Mouse (Mus musculus) stomach, embryonic 14.5 days (tissue): ENCODE measurements around the gene Vrk1. TPM values are rescaled to one million over a fixed set of nuclear protein-coding genes. Genes with fewer than 3 reads are reported as not detected.
A peak's percentile ranks its signal among the peaks of the same experiment; 100 is the strongest.

Experiments
- ATAC-seq: fragments of 200-750 bp; cut with Nextera tagmentation; 2 replicates; pipeline ENCODE4 v1.8.0; 2017; ENCODE audit warnings: low read depth, moderate TSS enrichment; ENCODE audit not compliant: insufficient number of reproducible peaks, insufficient read depth, low FRiP score
- H3K27ac ChIP-seq: fragments of 300-500 bp; sonication (generic); 2 replicates; pipeline ENCODE4 v1.5.1; 2014; ENCODE audit warnings: mild to moderate bottlenecking, low read length, moderate library complexity, mixed read lengths
- H3K27me3 ChIP-seq: fragments of 300-500 bp; sonication (generic); 2 replicates; pipeline ENCODE4 v1.6.1; 2014; ENCODE audit warnings: low read length, control low read depth, mixed read lengths; ENCODE audit not compliant: control insufficient read depth, insufficient read depth
- H3K36me3 ChIP-seq: fragments of 300-500 bp; sonication (generic); 2 replicates; pipeline ENCODE4 v1.6.1; 2014; ENCODE audit warnings: mild to moderate bottlenecking, control low read depth, low read length, moderate library complexity, mixed read lengths; ENCODE audit not compliant: control insufficient read depth, insufficient read depth
- H3K4me1 ChIP-seq: fragments of 300-500 bp; sonication (generic); 2 replicates; pipeline ENCODE4 v1.6.1; 2014; ENCODE audit warnings: low read length, control low read depth, mixed read lengths; ENCODE audit not compliant: control insufficient read depth, insufficient read depth
- H3K4me2 ChIP-seq: fragments of 300-500 bp; sonication (generic); replicated peaks from 2 replicates; pipeline ENCODE4 v1.6.1; 2014; ENCODE audit warnings: low read depth, low read length, control low read depth
- H3K4me3 ChIP-seq: fragments of 300-500 bp; sonication (generic); 2 replicates; pipeline ENCODE4 v1.5.1; 2014; ENCODE audit warnings: low read depth, low read length, control low read depth
- H3K9ac ChIP-seq: fragments of 300-500 bp; sonication (generic); replicated peaks from 2 replicates; pipeline ENCODE4 v1.6.1; 2014; ENCODE audit warnings: low read depth, mild to moderate bottlenecking, control low read depth, low read length, moderate library complexity, mixed read lengths
- H3K9me3 ChIP-seq: fragments of 300-500 bp; sonication (generic); 2 replicates; pipeline ENCODE4 v1.6.1; 2016; ENCODE audit warnings: low read depth, low read length, control low read depth; ENCODE audit not compliant: control insufficient read depth
- WGBS: fragments of 180-500 bp; shearing (Covaris S2); extraction: QIAGEN DNeasy Blood & Tissue Kit; methylation state at CpG from one replicate; pipeline ENCODE4 v1.1.7; 2014; 5-methylcytosine and 5-hydroxymethylcytosine counted together
- polyA plus RNA-seq: library from polyadenylated mRNA; unstranded; fragments of >200 nt; fragmentation: Nextera tagmentation; extraction: Ambion mirVana; gene quantifications from 2 replicates; pipeline ENCODE4 v1.2.1, GENCODE M21; 2014

Vrk1 gene
- polyA plus RNA-seq, 1 experiment from 2014 or later = 64.4 TPM

DNA sequence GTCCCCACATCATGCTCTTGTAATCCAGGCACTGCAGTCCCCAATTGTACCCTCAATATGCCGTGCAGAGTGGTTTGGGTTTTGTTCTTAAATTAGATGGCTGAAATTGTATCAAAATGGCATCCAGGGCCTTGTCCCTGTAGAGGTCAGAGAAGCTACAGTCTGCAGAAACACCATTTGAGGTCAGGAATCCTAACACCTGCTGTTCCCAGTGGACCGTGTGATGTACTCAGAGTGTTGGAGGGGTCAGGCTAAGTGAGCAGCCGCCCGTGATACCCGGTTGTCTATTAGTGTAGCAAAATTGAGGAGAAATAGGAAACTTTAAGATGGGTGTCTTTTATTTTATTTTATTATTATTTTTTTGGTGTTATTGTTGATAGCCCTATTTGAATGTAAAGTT lies 70.5 kb downstream of the Vrk1 start:
- H3K27ac ChIP-seq = no peak overlapping the region
- 79% methylated on average over 5 of the region's 5 CpGs for WGBS
- no peak overlapping the region for H3K4me2 ChIP-seq
- H3K9me3 ChIP-seq = no peaks in the 10 kb centered on the region
- H3K4me3 ChIP-seq = no peak overlapping the region
- peaks cover 7% of the 10 kb centered on the region; the same call in 1 of the 2 replicates for H3K4me1 ChIP-seq
- no peaks in the 10 kb centered on the region for H3K27me3 ChIP-seq
- no peak for ATAC-seq
- H3K36me3 ChIP-seq = no peaks in the 10 kb centered on the region; the same call in 1 of the 2 replicates
- H3K9ac ChIP-seq = no peak overlapping the region

DNA sequence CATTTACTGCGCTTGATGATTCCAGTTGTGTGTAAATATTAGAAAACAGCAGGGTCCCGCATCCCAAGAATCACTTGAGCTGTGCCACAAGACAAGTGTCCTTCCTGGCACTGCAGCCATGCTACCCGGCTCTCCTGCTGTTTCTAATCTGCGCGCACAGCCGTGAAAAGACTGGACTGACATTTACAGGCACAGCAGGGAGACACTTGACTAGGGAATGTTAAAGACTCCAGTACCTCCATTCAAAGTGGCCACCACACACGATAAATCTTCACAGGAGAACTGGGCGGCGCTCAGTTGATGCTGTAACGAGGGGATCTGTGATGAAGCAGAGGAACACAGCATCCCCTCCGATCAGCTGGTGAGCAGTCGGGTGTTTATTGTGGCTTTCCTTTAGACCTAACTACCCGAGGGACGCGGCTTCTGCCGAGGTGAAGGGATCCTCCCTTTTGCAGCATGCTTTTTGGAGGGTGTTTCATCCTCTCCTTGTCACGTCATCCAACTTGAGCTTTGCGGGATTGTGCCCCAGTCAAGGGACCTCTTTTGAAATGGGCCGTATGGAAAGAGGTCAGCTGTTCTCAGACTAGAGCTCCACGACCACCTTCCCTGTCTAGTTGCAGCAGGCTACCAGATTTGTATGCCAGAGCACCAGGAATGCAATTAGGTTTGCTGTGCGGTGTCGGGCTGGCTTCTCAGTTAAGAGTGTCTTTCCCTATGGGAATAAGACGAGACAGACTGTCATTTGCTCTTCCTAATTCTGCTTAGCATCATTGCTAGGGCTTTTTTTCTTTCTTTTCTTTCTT lies 71.1 kb downstream of the Vrk1 start:
- no peak for ATAC-seq
- H3K9ac ChIP-seq = no peak overlapping the region
- peaks cover 7% of the 10 kb centered on the region; the same call in 1 of the 2 replicates for H3K4me1 ChIP-seq
- no peak overlapping the region for H3K4me3 ChIP-seq
- whole genome bisulfite sequencing = 71% methylated on average over 23 of the region's 23 CpGs
- no peaks in the 10 kb centered on the region for H3K27me3 ChIP-seq
- no peak overlapping the region for H3K27ac ChIP-seq
- no peaks in the 10 kb centered on the region; the same call in 1 of the 2 replicates for H3K36me3 ChIP-seq
- no peak overlapping the region for H3K4me2 ChIP-seq
- no peaks in the 10 kb centered on the region for H3K9me3 ChIP-seq

DNA sequence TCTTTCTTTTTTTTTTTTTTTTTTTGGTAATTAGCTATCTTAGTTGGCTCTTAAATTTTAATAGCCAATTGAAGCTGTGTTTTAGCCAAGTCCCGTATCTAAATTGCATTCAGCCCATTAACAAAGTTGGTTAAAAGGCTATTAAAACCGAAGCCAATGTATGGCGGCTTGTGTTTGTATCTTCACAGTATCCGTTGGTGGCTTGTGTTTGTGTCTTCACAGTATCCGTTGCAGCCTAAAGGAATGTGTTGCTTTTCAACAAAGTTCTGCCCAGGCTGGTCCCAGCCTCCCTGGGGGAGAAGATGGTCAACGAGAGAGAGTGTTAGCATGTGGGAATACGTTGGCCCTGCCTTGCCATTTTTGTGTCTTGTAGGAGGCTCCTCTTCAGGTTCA lies 71.7 kb downstream of the Vrk1 start:
- ATAC-seq = no peak
- Histone ChIP-seq H3K9me3 (no peaks in the 10 kb centered on the region), H3K36me3 (no peaks in the 10 kb centered on the region; the same call in 1 of the 2 replicates), H3K27me3 (no peaks in the 10 kb centered on the region), H3K27ac (no peak overlapping the region), H3K4me2 (no peak overlapping the region), H3K4me1 (peaks cover 7% of the 10 kb centered on the region; the same call in 1 of the 2 replicates), H3K4me3 (no peak overlapping the region), H3K9ac (no peak overlapping the region)
- WGBS = 78% methylated on average over 7 of the region's 7 CpGs

DNA sequence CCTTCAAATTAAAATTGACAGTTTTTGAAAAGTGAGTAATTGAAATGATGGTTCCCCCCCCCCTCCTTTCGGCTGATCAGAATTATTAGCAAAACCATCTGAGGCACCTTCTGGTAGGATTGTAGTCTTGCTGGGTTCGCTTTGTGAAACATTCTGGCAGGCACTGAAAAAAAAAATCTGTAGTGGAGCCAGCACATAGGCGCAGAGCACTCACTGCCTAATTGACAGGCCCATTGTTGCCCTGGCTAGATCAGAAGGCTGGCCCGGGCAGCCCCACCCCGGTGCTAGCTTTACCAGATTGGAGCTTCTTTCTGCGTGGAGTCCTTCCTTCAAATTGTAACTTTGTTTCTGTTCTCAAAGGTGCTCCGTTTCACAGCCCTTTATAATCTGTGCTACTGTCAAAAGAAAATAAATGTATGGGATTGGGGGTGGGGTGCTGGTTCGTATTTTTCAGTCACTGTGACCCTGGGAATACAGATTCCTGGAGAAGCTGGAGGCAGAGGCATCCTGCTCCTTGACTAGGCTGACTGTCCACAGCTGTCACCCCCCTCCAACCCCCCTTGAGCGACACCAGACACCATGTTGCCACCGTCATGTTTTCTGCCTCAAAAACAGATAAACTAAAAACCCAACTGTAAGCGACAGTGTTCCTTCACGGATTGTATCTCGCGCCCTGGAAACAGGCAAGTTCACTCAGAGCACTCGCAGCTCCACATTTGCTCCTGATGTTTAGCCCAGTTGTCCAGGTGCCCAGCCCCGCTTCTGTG lies 72.3 kb downstream of the Vrk1 start:
- no peak overlapping the region for H3K27ac ChIP-seq
- H3K4me2 ChIP-seq = no peak overlapping the region
- H3K27me3 ChIP-seq = no peaks in the 10 kb centered on the region
- H3K4me3 ChIP-seq = no peak overlapping the region
- H3K4me1 ChIP-seq = peaks cover 7% of the 10 kb centered on the region; the same call in 1 of the 2 replicates
- peak; percentile 37; the same call in 1 of the 2 replicates for ATAC-seq
- no peaks in the 10 kb centered on the region; the same call in 1 of the 2 replicates for H3K36me3 ChIP-seq
- no peaks in the 10 kb centered on the region for H3K9me3 ChIP-seq
- 39% methylated on average over 16 of the region's 16 CpGs for WGBS
- no peak overlapping the region for H3K9ac ChIP-seq

DNA sequence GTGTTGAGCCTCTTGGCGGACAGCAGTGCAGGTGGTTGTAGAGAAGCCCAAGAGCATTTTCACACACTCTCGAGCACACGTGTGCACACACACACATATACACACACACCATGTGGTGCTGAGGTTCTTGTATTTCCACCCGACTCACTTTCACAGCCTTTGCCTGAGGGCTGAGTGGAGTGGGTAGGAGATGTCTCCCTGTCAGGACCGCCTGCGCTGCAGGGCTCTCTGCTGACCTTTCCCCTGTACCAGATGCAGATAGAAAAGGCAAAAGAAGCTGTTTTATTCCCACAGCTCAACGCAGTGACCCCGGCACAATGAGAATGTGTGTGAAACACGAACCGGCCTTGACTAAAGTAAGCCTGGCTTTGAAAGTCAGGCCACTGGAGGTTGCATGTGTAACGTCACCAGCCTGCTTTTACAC lies 72.9 kb downstream of the Vrk1 start:
- ATAC-seq = no peak
- H3K4me2 ChIP-seq = no peak overlapping the region
- no peaks in the 10 kb centered on the region for H3K27me3 ChIP-seq
- H3K4me1 ChIP-seq = peaks cover 7% of the 10 kb centered on the region; the same call in 1 of the 2 replicates
- H3K9ac ChIP-seq = no peak overlapping the region
- H3K36me3 ChIP-seq = no peaks in the 10 kb centered on the region; the same call in 1 of the 2 replicates
- no peak overlapping the region for H3K4me3 ChIP-seq
- H3K27ac ChIP-seq = no peak overlapping the region
- 61% methylated on average over 11 of the region's 11 CpGs for WGBS
- no peaks in the 10 kb centered on the region for H3K9me3 ChIP-seq

DNA sequence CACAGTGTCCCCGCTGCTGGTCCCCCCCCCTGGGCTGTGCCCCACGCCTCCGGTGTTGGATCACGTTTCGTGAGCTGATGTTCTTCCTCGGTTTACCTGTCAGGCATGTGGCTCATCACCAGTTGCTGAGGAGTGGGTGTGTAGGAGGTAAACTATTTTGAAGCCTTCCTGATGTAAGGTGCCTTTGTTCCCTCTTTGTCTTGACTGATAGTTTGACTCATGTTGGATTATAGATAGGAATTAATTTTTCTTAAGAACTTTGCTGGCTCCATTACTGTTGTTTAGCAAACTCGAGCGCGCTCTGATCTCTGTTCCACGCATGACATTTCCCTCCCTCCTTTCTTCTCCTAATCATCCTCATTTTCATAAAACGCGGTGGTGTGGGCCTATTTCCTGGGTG lies 74.1 kb downstream of the Vrk1 start:
- H3K4me3 ChIP-seq = no peak overlapping the region
- no peaks in the 10 kb centered on the region; the same call in 1 of the 2 replicates for H3K36me3 ChIP-seq
- 93% methylated on average over 12 of the region's 12 CpGs for WGBS
- no peak for ATAC-seq
- no peak overlapping the region for H3K27ac ChIP-seq
- no peaks in the 10 kb centered on the region for H3K9me3 ChIP-seq
- no peak overlapping the region for H3K9ac ChIP-seq
- H3K4me2 ChIP-seq = no peak overlapping the region
- H3K4me1 ChIP-seq = peaks cover 7% of the 10 kb centered on the region; the same call in 1 of the 2 replicates
- no peaks in the 10 kb centered on the region for H3K27me3 ChIP-seq

DNA sequence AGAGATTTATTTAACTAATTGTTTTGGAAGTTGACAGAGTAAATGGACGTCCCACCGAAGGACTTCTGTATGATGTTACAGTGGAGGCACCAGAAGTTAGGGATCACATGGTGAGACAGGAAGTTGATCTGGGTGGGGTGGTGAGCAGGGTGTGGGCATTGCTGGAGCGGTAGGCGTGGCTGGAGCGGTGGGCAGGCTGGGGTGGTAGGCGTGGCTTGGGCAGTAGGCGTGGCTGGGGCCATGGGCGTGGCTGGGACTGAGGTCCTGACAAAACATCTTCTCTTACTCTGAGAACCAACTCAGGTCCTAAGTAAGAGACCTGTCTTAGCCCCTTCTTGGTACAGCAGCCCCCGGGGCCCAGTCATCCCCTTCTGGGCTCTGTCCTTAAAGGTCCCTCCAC lies 84.8 kb downstream of the Vrk1 start:
- H3K27ac ChIP-seq = no peak overlapping the region
- no peak overlapping the region for H3K4me3 ChIP-seq
- ATAC-seq = no peak
- H3K27me3 ChIP-seq = no peaks in the 10 kb centered on the region
- H3K9ac ChIP-seq = no peak overlapping the region
- no peak overlapping the region for H3K4me2 ChIP-seq
- WGBS = 89% methylated on average over 9 of the region's 9 CpGs
- no peaks in the 10 kb centered on the region for H3K36me3 ChIP-seq
- no peaks in the 10 kb centered on the region for H3K4me1 ChIP-seq
- H3K9me3 ChIP-seq = no peaks in the 10 kb centered on the region; the same call in 1 of the 2 replicates

DNA sequence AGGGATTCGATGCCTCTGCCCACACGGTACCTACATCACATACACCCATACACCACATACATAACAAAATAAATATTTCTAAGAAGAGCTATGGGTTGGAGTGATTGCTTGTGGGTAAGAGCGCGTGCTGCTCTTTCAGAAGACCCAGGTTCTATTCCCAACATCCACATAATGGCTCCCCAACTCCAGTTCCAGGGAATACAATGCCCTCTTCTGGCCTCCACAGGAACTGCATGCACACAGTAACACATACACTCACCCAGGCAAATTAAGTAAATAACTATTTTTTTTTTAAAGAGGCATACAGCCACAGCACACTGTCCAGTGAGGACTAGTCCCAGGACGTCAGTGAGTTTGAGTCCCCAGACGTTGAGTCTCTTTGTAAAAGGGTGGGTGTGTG lies 92.0 kb downstream of the Vrk1 start:
- 95% methylated on average over 6 of the region's 6 CpGs for WGBS
- Histone ChIP-seq H3K36me3 (no peaks in the 10 kb centered on the region), H3K4me1 (no peaks in the 10 kb centered on the region), H3K9me3 (no peaks in the 10 kb centered on the region), H3K4me2 (no peak overlapping the region), H3K27ac (no peak overlapping the region), H3K27me3 (no peaks in the 10 kb centered on the region), H3K9ac (no peak overlapping the region), H3K4me3 (no peak overlapping the region)
- ATAC-seq = no peak
